ENCODE assay signal across 9 mouse cellular contexts in the genomic region with DNA sequence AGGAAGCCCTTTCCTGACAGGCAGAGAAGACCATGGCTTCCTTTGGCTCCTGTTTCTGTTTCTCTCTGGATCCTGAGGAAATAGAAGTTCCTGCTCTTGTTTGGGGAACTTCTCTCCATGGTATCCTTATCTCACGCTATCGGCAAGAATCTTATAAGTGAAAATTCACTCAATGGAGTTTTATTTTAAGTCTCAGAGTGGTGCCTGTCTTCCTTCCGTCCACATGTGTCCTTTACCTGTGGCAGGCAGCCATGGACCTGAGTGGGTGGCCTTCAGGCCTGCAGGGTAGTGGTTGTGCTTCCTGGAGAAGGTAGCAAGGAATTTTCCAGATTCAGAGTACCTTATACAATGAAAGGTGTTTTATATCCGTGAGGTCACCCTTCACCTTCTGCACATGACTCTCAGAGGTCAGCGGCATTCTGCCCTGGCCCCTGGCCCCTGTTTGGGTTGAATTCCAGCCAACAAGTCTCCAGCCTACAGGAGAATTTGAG.
DNase-seq lines count a peak whose midpoint lies in the region; ATAC-seq and TF ChIP-seq lines count a peak whose summit lies in the region.
"Had no signal": no experiment of that assay in that cellular context is flagged by ENCODE, and none has a peak within 500 bp of the region (broad histone marks: within the 10 kb centered on the region; RNA-seq: fewer than 3 reads in every experiment).

No protein-coding gene starts in this region.

- ATAC-seq in liver, embryonic 12.5 days: no peak
- no peak for ATAC-seq in midbrain, embryonic 15.5 days (replicated peaks)

- H3K4me2 ChIP-seq in liver, embryonic 12.5 days: no peak overlapping the region
- H3K4me2 ChIP-seq in midbrain, embryonic 15.5 days: 0 out of 2 replicates have a peak overlapping the region, but pooled peaks have one; percentile 10

- H3K9me3 ChIP-seq in liver, embryonic 12.5 days (replicated peaks): no peaks in the 10 kb centered on the region
- no peaks in the 10 kb centered on the region for H3K9me3 ChIP-seq in midbrain, embryonic 15.5 days

- H3K4me1 ChIP-seq in liver, adult 2 months (ENCODE audit: control insufficient read depth, insufficient read depth, low read length): peaks cover 30% of the 10 kb centered on the region
- H3K4me1 ChIP-seq in liver, embryonic 12.5 days: peaks cover 25% of the 10 kb centered on the region
- peaks cover 11% of the 10 kb centered on the region for H3K4me1 ChIP-seq in midbrain, embryonic 15.5 days

- no peaks in the 10 kb centered on the region for H3K27me3 ChIP-seq in liver, adult 2 months (ENCODE audit: control insufficient read depth, insufficient read depth, low read length)
- H3K27me3 ChIP-seq in liver, embryonic 12.5 days (replicated peaks): 0 out of 2 replicates have a peak, but pooled peaks cover under 1% of the 10 kb centered on the region
- H3K27me3 ChIP-seq in midbrain, embryonic 15.5 days (replicated peaks): no peaks in the 10 kb centered on the region

- no peak for TF ChIP-seq CTCF in liver, adult 2 months (IDR thresholded peaks at IDR 0.05; ENCODE audit: low read depth, low read length)

- H3K4me3 ChIP-seq in liver, adult 2 months (ENCODE audit: insufficient read depth, low read depth, low read length): no peak overlapping the region
- H3K4me3 ChIP-seq in liver, embryonic 12.5 days: no peak overlapping the region
- H3K4me3 ChIP-seq in midbrain, embryonic 15.5 days: no peak overlapping the region

- peak; percentile 67 for DNase-seq in liver, adult 2 months (ENCODE audit: extremely low read depth, low read depth, low spot score)
- DNase-seq in heart, adult 9 months (ENCODE audit: low spot score in 2 of 2): peak; percentile 58 to 77
- DNase-seq in kidney, adult 9 months: peak; percentile 56
- no peak for DNase-seq in layer of hippocampus, adult 9-10 months (ENCODE audit: low spot score)
- no peak for DNase-seq in urinary bladder, adult 18-20 months (ENCODE audit: low spot score in 2 of 2)
- no peak for DNase-seq in adrenal gland, postnatal 36 days
- DNase-seq: cerebellum, postnatal 25 days had no signal

- 0 out of 2 replicates have a peak overlapping the region, but pooled peaks have one; percentile 15 for H3K9ac ChIP-seq in liver, adult 2 months (ENCODE audit: low read depth, low read length)
- no peak overlapping the region for H3K9ac ChIP-seq in liver, embryonic 12.5 days
- no peak overlapping the region for H3K9ac ChIP-seq in midbrain, embryonic 15.5 days

- peaks cover 45% of the 10 kb centered on the region for H3K79me2 ChIP-seq in liver, adult 2 months (ENCODE audit: control insufficient read depth, insufficient read depth, low read length)

- TF ChIP-seq POLR2A in liver, adult 2 months (IDR thresholded peaks at IDR 0.05; ENCODE audit: extremely low read depth, insufficient read depth, low read length): no peak

- H3K27ac ChIP-seq in liver, adult 2 months (replicated peaks; ENCODE audit: insufficient read depth, low read depth, low read length): peak overlapping the region; percentile 68
- H3K27ac ChIP-seq in liver, embryonic 12.5 days: no peak overlapping the region
- no peak overlapping the region for H3K27ac ChIP-seq in midbrain, embryonic 15.5 days

- H3K36me3 ChIP-seq in liver, adult 2 months (ENCODE audit: control insufficient read depth, insufficient read depth, low read length): peaks cover 25% of the 10 kb centered on the region
- peaks cover 6% of the 10 kb centered on the region; the same call in 1 of the 2 replicates for H3K36me3 ChIP-seq in liver, embryonic 12.5 days
- no peaks in the 10 kb centered on the region for H3K36me3 ChIP-seq in midbrain, embryonic 15.5 days (replicated peaks)

- 15% methylated on average over 5 of the region's 5 CpGs for WGBS in liver, adult 2 months
- WGBS in liver, embryonic 12.5 days (ENCODE audit: insufficient replicate concordance): 27% methylated on average over 5 of the region's 5 CpGs
- WGBS in midbrain, embryonic 15.5 days: 61% methylated on average over 5 of the region's 5 CpGs

Comparison
In these comparisons a context has a peak if more than half of its experiments do, and no peak if none do; other contexts are left out.
1. DNase-seq: peak in liver, adult 2 months (single experiment), heart, adult 9 months (2 of 2) and kidney, adult 9 months (single experiment); none in layer of hippocampus, adult 9-10 months (single experiment), urinary bladder, adult 18-20 months (0 of 2) and adrenal gland, postnatal 36 days (0 of 2).